Mouse (Mus musculus): ENCODE measurements around the gene Gdpd3. TPM values are rescaled to one million over a fixed set of nuclear protein-coding genes. Genes with fewer than 3 reads are reported as not detected.
"Not testable (repeated sequence)": the region's sequence is repeated elsewhere in the genome, so short reads cannot be mapped to it uniquely, and the experiment has no call there.

Gene Gdpd3
- polyA plus RNA-seq, 2 experiments: 0.27 to 2.0 TPM

GRCm38 (mm10) chr7:126775185-126775977 lies 9.2 kb downstream of the Gdpd3 start:
- TF ChIP-seq EP300 (IDR thresholded peaks at IDR 0.05; ENCODE audit: low read depth) (no peak), CTCF (IDR thresholded peaks at IDR 0.05; ENCODE audit: low read depth) (peak; percentile 30)
- Histone ChIP-seq H3K4me1 (replicated peaks; ENCODE audit: control insufficient read depth in 2 of 2, insufficient read depth in 2 of 2, low read length in 1 of 2) (peaks cover 7 to 28% of the 10 kb centered on the region in 2 experiments), H3K27ac (no peak overlapping the region), H3K36me3 (replicated peaks; ENCODE audit: control insufficient read depth, insufficient read depth, low read depth) (peaks cover 7% of the 10 kb centered on the region), H3K9ac (replicated peaks) (no peak overlapping the region), H3K27me3 (ENCODE audit: control insufficient read depth, insufficient read depth, low read length) (no peaks in the 10 kb centered on the region), H3K4me3 (ENCODE audit: insufficient read depth in 1 of 2, low read depth in 2 of 2, low read length in 2 of 2) (no peak overlapping the region), H3K4me2 (ENCODE audit: low read depth) (no peak overlapping the region), H3K9me3 (ENCODE audit: control insufficient read depth, low read length) (no peaks in the 10 kb centered on the region)
- ATAC-seq (ENCODE audit: insufficient read depth): no peak
- WGBS (ENCODE audit: insufficient replicate concordance): 67% methylated on average over 10 of the region's 10 CpGs
- DNase-seq (ENCODE audit: low read depth in 3 of 3, low spot score in 3 of 3): no peak

GRCm38 (mm10) chr7:126775978-126776234 lies 9.8 kb downstream of the Gdpd3 start:
- DNase-seq (ENCODE audit: low read depth in 3 of 3, low spot score in 3 of 3) (no peak), ATAC-seq (ENCODE audit: insufficient read depth) (no peak)
- Histone ChIP-seq H3K4me2 (ENCODE audit: low read depth) (peak overlapping the region; percentile 92), H3K36me3 (replicated peaks; ENCODE audit: control insufficient read depth, insufficient read depth, low read depth) (peaks cover 7% of the 10 kb centered on the region), H3K27me3 (ENCODE audit: control insufficient read depth, insufficient read depth, low read length) (no peaks in the 10 kb centered on the region), H3K27ac (no peak overlapping the region), H3K9me3 (ENCODE audit: control insufficient read depth, low read length) (no peaks in the 10 kb centered on the region), H3K4me1 (replicated peaks; ENCODE audit: control insufficient read depth in 2 of 2, insufficient read depth in 2 of 2, low read length in 1 of 2) (peaks cover 7 to 29% of the 10 kb centered on the region in 2 experiments), H3K4me3 (ENCODE audit: insufficient read depth in 1 of 2, low read depth in 2 of 2, low read length in 2 of 2) (no peak overlapping the region), H3K9ac (replicated peaks) (no peak overlapping the region)
- no peak for TF ChIP-seq EP300 (IDR thresholded peaks at IDR 0.05; ENCODE audit: low read depth)
- no peak for TF ChIP-seq CTCF (IDR thresholded peaks at IDR 0.05; ENCODE audit: low read depth)
- WGBS (ENCODE audit: insufficient replicate concordance): 72% methylated on average over 3 of the region's 3 CpGs

GRCm38 (mm10) chr7:126776598-126777057 lies 10.5 kb downstream of the Gdpd3 start, which contains the start of gene Ypel3:
Ypel3 (plus strand) TSS chr7:126776955.
- no peaks in the 10 kb centered on the region for H3K9me3 ChIP-seq (ENCODE audit: control insufficient read depth, low read length)
- no peaks in the 10 kb centered on the region for H3K27me3 ChIP-seq (ENCODE audit: control insufficient read depth, insufficient read depth, low read length)
- peaks cover 7 to 29% of the 10 kb centered on the region in 2 experiments for H3K4me1 ChIP-seq (replicated peaks; ENCODE audit: control insufficient read depth in 2 of 2, insufficient read depth in 2 of 2, low read length in 1 of 2)
- H3K4me2 ChIP-seq (ENCODE audit: low read depth): peak within 1 kb of the TSS; percentile 92
- DNase-seq (ENCODE audit: low read depth in 3 of 3, low spot score in 3 of 3) (peak; percentile 85 to 86 (median 86)), ATAC-seq (ENCODE audit: insufficient read depth) (peak; percentile 90)
- 0% methylated on average over 25 of the region's 37 CpGs for WGBS (ENCODE audit: insufficient replicate concordance)
- TF ChIP-seq CTCF (IDR thresholded peaks at IDR 0.05; ENCODE audit: low read depth): 0 out of 2 replicates have a peak, but pooled peaks have one; percentile 18
- TF ChIP-seq EP300 (IDR thresholded peaks at IDR 0.05; ENCODE audit: low read depth): no peak
- H3K9ac ChIP-seq (replicated peaks): peak within 1 kb of the TSS; percentile 97
- H3K36me3 ChIP-seq (replicated peaks; ENCODE audit: control insufficient read depth, insufficient read depth, low read depth): peaks cover 7% of the 10 kb centered on the region
- peak within 1 kb of the TSS; percentile 78 to 87 for H3K4me3 ChIP-seq (ENCODE audit: insufficient read depth in 1 of 2, low read depth in 2 of 2, low read length in 2 of 2)
- H3K27ac ChIP-seq: peak within 1 kb of the TSS; percentile 85

- TF ChIP-seq EP300 (IDR thresholded peaks at IDR 0.05; ENCODE audit: low read depth) (no peak), CTCF (IDR thresholded peaks at IDR 0.05; ENCODE audit: low read depth) (no peak)
These were observed 11.3 kb downstream of the Gdpd3 start for GRCm38 (mm10) chr7:126777476-126777875.

DNA sequence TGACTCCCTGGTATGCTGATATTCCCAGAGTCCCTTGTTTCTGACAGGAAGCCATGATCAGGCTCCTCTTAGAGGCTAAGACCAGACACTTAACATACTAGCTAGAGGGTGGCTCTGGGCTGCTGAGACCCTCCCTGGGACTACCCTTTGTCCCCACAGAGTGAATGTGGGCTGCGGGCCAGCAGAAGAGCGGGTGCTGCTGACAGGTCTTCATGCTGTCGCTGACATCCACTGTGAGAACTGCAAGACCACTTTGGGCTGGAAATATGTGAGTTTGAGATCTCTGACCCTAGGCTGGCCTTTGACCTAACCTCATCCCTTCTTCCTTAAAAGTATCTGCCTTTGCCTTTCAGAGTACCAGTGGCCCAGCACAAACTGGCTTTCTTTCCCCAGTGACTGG lies 12.0 kb downstream of the Gdpd3 start:
- ATAC-seq (ENCODE audit: insufficient read depth): no peak
- Histone ChIP-seq H3K9ac (replicated peaks) (peak overlapping the region; percentile 97; the same call in 1 of the 2 replicates), H3K4me3 (ENCODE audit: insufficient read depth in 1 of 2, low read depth in 2 of 2, low read length in 2 of 2) (peak overlapping the region; percentile 78 to 87; a peak in 3 of 4 replicates), H3K27me3 (ENCODE audit: control insufficient read depth, insufficient read depth, low read length) (no peaks in the 10 kb centered on the region), H3K9me3 (ENCODE audit: control insufficient read depth, low read length) (no peaks in the 10 kb centered on the region), H3K4me2 (ENCODE audit: low read depth) (peak overlapping the region; percentile 92), H3K27ac (peak overlapping the region; percentile 85; the same call in 1 of the 2 replicates), H3K4me1 (replicated peaks; ENCODE audit: control insufficient read depth in 2 of 2, insufficient read depth in 2 of 2, low read length in 1 of 2) (peaks cover 7 to 29% of the 10 kb centered on the region in 2 experiments), H3K36me3 (replicated peaks; ENCODE audit: control insufficient read depth, insufficient read depth, low read depth) (peaks cover 7% of the 10 kb centered on the region)
- DNase-seq (ENCODE audit: low read depth in 3 of 3, low spot score in 3 of 3): no peak
- WGBS (ENCODE audit: insufficient replicate concordance): 90% methylated on average over 3 of the region's 3 CpGs
- TF ChIP-seq EP300 (IDR thresholded peaks at IDR 0.05; ENCODE audit: low read depth) (no peak), CTCF (IDR thresholded peaks at IDR 0.05; ENCODE audit: low read depth) (no peak)

More at GRCm38 (mm10) chr7:126777476-126777875, 11.3 kb downstream of the Gdpd3 start:
- Histone ChIP-seq H3K36me3 (replicated peaks; ENCODE audit: control insufficient read depth, insufficient read depth, low read depth) (peaks cover 7% of the 10 kb centered on the region), H3K4me1 (replicated peaks; ENCODE audit: control insufficient read depth in 2 of 2, insufficient read depth in 2 of 2, low read length in 1 of 2) (peaks cover 7 to 29% of the 10 kb centered on the region in 2 experiments), H3K4me2 (ENCODE audit: low read depth) (peak overlapping the region; percentile 92), H3K9ac (replicated peaks) (peak overlapping the region; percentile 97), H3K9me3 (ENCODE audit: control insufficient read depth, low read length) (no peaks in the 10 kb centered on the region), H3K4me3 (ENCODE audit: insufficient read depth in 1 of 2, low read depth in 2 of 2, low read length in 2 of 2) (peak overlapping the region; percentile 78 to 87), H3K27ac (peak overlapping the region; percentile 85), H3K27me3 (ENCODE audit: control insufficient read depth, insufficient read depth, low read length) (no peaks in the 10 kb centered on the region)
- 60% methylated on average over 10 of the region's 10 CpGs for WGBS (ENCODE audit: insufficient replicate concordance)
- ATAC-seq (ENCODE audit: insufficient read depth) (no peak), DNase-seq (ENCODE audit: low read depth in 3 of 3, low spot score in 3 of 3) (no peak)

GRCm38 (mm10) chr7:126779101-126779500 lies 13.0 kb downstream of the Gdpd3 start:
- not testable (repeated sequence) for H3K4me2 ChIP-seq (ENCODE audit: low read depth); DNase-seq (ENCODE audit: low read depth in 3 of 3, low spot score in 3 of 3); ATAC-seq (ENCODE audit: insufficient read depth); H3K4me3 ChIP-seq (ENCODE audit: insufficient read depth in 1 of 2, low read depth in 2 of 2, low read length in 2 of 2); H3K27ac ChIP-seq; H3K9me3 ChIP-seq (ENCODE audit: control insufficient read depth, low read length); H3K36me3 ChIP-seq (replicated peaks; ENCODE audit: control insufficient read depth, insufficient read depth, low read depth); H3K9ac ChIP-seq (replicated peaks); H3K27me3 ChIP-seq (ENCODE audit: control insufficient read depth, insufficient read depth, low read length)
- H3K4me1 ChIP-seq (replicated peaks; ENCODE audit: control insufficient read depth in 2 of 2, insufficient read depth in 2 of 2, low read length in 1 of 2): peaks cover 7 to 27% of the 10 kb centered on the region in 2 experiments
- WGBS (ENCODE audit: insufficient replicate concordance): 71% methylated on average over 7 of the region's 7 CpGs
